Mouse (Mus musculus) lung, adult 2 months (tissue): ENCODE data around the gene Klrc2. TPM values are rescaled to one million over a fixed set of nuclear protein-coding genes. Genes with fewer than 3 reads are reported as not detected.
"Not testable (repeated sequence)": the region's sequence is repeated elsewhere in the genome, so short reads cannot be mapped to it uniquely, and the experiment has no call there.

Experiments used
- DNase-seq: peaks from one replicate; pipeline ENCODE4 v3.0.0; 2022
- H3K4me1 ChIP-seq: fragments of 200-500 bp; 2 replicates; pipeline ENCODE4 v1.6.1; 2011; ENCODE audit warnings: low read length; ENCODE audit not compliant: control insufficient read depth, insufficient read depth
- H3K4me3 ChIP-seq: fragments of 200-500 bp; replicated peaks from 2 replicates; pipeline ENCODE3; 2011; ENCODE audit warnings: low read depth, mild to moderate bottlenecking, control low read depth, low read length; ENCODE audit errors: extremely low read depth
- CTCF ChIP-seq: fragments of 200-500 bp; IDR thresholded peaks from 2 replicates; pipeline ENCODE4 v1.5.1; 2011; ENCODE audit warnings: mild to moderate bottlenecking, low read length, control low read depth; ENCODE audit not compliant: insufficient read depth
- POLR2A ChIP-seq: fragments of 200-500 bp; IDR thresholded peaks from 2 replicates; pipeline ENCODE4 v1.6.1; 2011; ENCODE audit warnings: low read depth, mild to moderate bottlenecking, control low read depth, low read length, borderline replicate concordance; ENCODE audit errors: extremely low read depth
- WGBS: fragments of 180-500 bp; shearing (Covaris S2); methylation state at CpG from one replicate; pipeline ENCODE4 v1.1.7; 2018; 5-methylcytosine and 5-hydroxymethylcytosine counted together
- polyA plus RNA-seq: library from polyadenylated mRNA; depleted of rRNA; stranded (reverse); fragments of >200 nt; gene quantifications from 2 replicates; pipeline ENCODE4 v1.2.3, GENCODE M21; 2012; rRNA removed

Gene Klrc2
- polyA plus RNA-seq = 0.52 and 0.76 TPM in 2 replicates

- WGBS = 67% methylated on average over 4 of the region's 4 CpGs
- H3K4me3 ChIP-seq, DNase-seq, H3K4me1 ChIP-seq: not testable (repeated sequence)
Measured at GRCm38 (mm10) chr6:129660589-129660988, at the start of gene Klrc2. Klrc2 (minus strand) TSS chr6:129660689.

DNA sequence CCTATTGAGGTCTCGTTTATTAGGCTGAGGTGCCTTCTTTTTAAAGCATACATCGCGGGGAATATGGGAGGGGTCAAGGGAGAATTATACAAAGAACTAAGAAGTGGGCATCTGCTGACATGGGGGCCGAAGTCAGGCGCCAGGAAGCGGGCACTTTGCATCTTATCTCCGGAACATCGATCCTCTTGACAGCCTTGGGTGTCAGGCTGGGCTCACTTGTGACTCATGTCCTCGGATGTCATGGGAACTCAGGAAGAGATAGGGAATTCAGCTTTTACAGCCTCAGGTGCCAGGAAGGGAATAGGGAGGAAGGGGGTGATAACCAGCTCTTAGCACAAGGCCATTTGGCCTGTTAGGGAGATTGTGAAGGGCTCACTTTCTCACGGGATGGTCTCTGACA is 30.9 kb upstream of the Klrc2 start:
- DNase-seq, H3K4me3 ChIP-seq, H3K4me1 ChIP-seq: not testable (repeated sequence)
- WGBS = 70% methylated on average over 10 of the region's 10 CpGs

GRCm38 (mm10) chr6:129680379-129680778 is 19.9 kb upstream of the Klrc2 start:
- H3K4me3 ChIP-seq = no peak overlapping the region
- H3K4me1 ChIP-seq = no peaks in the 10 kb centered on the region
- WGBS = 69% methylated on average over 1 of the region's 1 CpGs
- no peak for DNase-seq
- TF ChIP-seq CTCF = no peak
- TF ChIP-seq POLR2A = no peak

GRCm38 (mm10) chr6:129678873-129679272 is 18.4 kb upstream of the Klrc2 start, which contains the start of gene Klrc1:
Klrc1 (minus strand) TSS chr6:129678973.
- 70% methylated on average over 3 of the region's 3 CpGs for WGBS
- no peak for DNase-seq
- Histone ChIP-seq H3K4me3 (no peak within 1 kb of the TSS), H3K4me1 (no peaks in the 10 kb centered on the region)
- TF ChIP-seq POLR2A (no peak), CTCF (no peak)

DNA sequence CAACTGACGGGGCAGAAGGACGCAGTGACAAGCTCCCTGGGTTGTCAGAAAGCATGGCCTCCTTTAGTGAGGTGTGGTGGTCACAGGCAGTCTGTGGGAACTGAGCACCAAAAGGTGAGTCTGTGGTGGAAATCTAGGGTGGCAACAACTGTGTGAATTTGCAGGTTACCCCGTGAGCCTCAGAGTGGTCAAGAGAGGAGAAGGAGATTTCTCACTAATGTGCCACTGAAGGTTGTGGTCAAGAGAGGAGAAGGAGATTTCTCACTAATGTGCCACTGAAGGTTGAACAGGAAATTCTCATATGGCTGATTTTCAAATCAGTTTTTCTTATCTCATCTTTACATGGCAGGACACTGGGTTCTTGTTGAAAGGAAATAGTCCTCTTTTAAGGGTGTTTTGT is 812 bp upstream of the Klrc2 start:
- not testable (repeated sequence) for H3K4me3 ChIP-seq, DNase-seq, H3K4me1 ChIP-seq
- WGBS = 67% methylated on average over 1 of the region's 3 CpGs

DNA sequence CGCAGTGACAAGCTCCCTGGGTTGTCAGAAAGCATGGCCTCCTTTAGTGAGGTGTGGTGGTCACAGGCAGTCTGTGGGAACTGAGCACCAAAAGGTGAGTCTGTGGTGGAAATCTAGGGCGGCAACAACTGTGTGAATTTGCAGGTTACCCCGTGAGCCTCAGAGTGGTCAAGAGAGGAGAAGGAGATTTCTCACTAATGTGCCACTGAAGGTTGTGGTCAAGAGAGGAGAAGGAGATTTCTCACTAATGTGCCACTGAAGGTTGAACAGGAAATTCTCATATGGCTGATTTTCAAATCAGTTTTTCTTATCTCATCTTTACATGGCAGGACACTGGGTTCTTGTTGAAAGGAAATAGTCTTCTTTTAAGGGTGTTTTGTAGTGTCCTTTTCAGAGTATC is 16.4 kb downstream of the Klrc2 start:
- H3K4me3 ChIP-seq, H3K4me1 ChIP-seq, DNase-seq: not testable (repeated sequence)
- no CpG with 5 or more reads among the region's 3 CpGs for WGBS

DNA sequence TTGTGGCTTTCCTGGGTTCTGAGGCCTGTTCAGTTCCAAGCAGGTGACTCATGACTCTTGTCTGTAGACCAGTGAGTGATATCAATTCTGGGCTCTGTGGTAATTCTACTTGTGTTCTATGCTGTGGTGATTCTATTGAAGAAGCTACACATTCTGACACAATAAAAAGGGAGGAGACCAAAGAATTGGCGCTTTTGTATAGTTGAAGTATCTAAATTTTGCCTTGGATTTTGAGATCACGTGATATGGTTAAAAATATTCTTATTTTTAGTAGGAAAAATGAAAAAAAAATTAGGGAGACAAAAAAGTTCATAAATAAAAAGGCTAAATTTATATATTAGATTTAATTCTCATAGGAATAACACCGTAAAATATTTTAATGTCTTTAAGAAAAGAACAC is 17.3 kb downstream of the Klrc2 start, which contains the start of gene Klrc3:
Gene Klrc3 (minus strand): TSS at position 101 of the 400 bp plus-strand sequence.
- H3K4me1 ChIP-seq, DNase-seq, H3K4me3 ChIP-seq: not testable (repeated sequence)
- WGBS = 74% methylated on average over 3 of the region's 3 CpGs

DNA sequence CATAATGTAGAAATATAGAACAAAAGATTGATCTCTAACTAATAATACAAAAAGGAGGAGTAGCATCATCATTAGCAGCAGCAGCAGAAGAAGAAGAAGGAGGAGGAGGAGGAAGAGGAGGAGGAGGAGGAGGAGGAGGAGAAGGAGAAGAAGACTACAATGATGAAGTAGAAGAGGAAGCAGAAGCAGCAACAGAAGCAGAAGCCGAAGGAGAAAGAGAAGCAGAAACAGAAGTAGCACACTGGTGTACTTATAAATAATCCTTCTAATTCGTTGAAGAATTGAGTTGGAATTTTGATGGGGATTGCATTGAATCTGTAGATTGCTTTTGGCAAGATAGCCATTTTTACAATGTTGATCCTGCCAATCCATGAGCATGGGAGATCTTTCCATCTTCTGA is 29.4 kb downstream of the Klrc2 start:
- 84% methylated on average over 2 of the region's 2 CpGs for WGBS
- H3K4me3 ChIP-seq, H3K4me1 ChIP-seq, DNase-seq: not testable (repeated sequence)

DNA sequence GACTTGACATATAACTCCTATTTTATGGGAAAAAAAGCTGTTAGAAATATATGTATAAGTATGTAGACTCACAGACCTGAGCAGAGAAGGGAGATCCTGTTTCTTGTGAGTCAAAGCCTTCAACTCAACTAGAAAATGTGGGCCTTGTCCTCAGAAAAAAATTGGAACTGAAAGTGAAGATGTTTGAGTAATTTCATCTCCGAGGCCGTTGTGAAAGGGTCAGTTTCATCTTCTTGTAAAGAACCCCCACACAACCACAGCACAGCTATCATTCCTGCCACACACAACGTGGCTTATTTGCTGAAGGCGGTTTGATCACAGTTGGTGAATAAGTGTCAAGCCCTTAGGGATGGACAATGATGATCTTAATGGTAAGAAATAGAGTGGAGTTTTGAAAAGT is 36.8 kb downstream of the Klrc2 start, which contains the start of gene Klrk1:
Gene Klrk1 (minus strand): TSS at position 130 of the 400 bp plus-strand sequence.
- H3K4me3 ChIP-seq = no peak within 1 kb of the TSS
- no peaks in the 10 kb centered on the region for H3K4me1 ChIP-seq
- TF ChIP-seq CTCF = no peak
- no peak for TF ChIP-seq POLR2A
- DNase-seq = no peak
- 71% methylated on average over 4 of the region's 4 CpGs for WGBS

DNA sequence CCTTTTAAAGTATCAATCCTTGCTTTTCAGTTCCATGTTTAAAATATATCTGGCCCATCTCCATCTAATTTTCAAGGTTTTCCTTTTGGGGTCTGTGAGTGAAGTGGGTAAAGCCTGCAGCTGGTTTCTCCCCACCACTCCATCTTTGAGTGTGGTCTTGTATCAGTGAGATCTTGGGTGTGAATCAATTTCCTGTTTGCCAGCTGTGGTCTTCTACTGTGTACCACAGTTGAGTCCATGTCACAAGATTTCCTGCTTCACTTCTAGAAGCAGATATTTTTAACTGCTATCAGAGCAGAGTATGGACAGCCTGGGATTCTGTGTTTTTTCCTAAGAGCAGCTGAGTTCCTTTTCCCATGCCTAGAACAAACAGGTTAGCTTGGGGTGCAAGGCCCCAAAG is 52.1 kb downstream of the Klrc2 start:
- TF ChIP-seq CTCF (no peak), POLR2A (no peak)
- DNase-seq = no peak
- no peak overlapping the region for H3K4me3 ChIP-seq
- H3K4me1 ChIP-seq = no peaks in the 10 kb centered on the region

Other genes with a start within 250 kb of the Klrc2 start
- gene Clec1a, start 208.7 kb downstream of the Klrc2 start, polyA plus RNA-seq = 30.1 and 38.1 TPM in 2 replicates
- gene Olr1, start 153.5 kb downstream of the Klrc2 start, polyA plus RNA-seq = 2.5 and 3.3 TPM in 2 replicates
- gene Tmem52b, start 148.1 kb downstream of the Klrc2 start, polyA plus RNA-seq = 0.17 and 0.26 TPM in 2 replicates
- 101 and 107 TPM in 2 replicates for gene Gabarapl1, start 127.5 kb downstream of the Klrc2 start, polyA plus RNA-seq
- 0.63 and 0.67 TPM in 2 replicates for gene Klre1, start 82.8 kb downstream of the Klrc2 start, polyA plus RNA-seq
- gene Klrd1, start 68.9 kb downstream of the Klrc2 start, polyA plus RNA-seq = 1.2 and 1.4 TPM in 2 replicates
- gene Klrk1, start 36.8 kb downstream of the Klrc2 start, polyA plus RNA-seq = 0.49 and 0.68 TPM in 2 replicates
- gene Klrc3, start 17.4 kb downstream of the Klrc2 start, polyA plus RNA-seq = 0.66 TPM in 1 of 2 replicates, not detected in the other
- gene Klrc1, start 18.3 kb upstream of the Klrc2 start, polyA plus RNA-seq = 0.68 and 0.75 TPM in 2 replicates
- gene Klri1, start 56.4 kb upstream of the Klrc2 start, polyA plus RNA-seq = not detected in 2 replicates
- gene Klri2, start 79.8 kb upstream of the Klrc2 start, polyA plus RNA-seq = 0.20 and 0.28 TPM in 2 replicates
- gene Gm156, start 123.6 kb upstream of the Klrc2 start, polyA plus RNA-seq = not detected in 2 replicates
- not detected in 2 replicates for gene Gm17631, start 202.0 kb upstream of the Klrc2 start, polyA plus RNA-seq
- gene Klra17, start 216.0 kb upstream of the Klrc2 start, polyA plus RNA-seq = 0.22 TPM in 1 of 2 replicates, not detected in the other